Mouse (Mus musculus) cortical plate, adult 2 months (tissue): ENCODE data around the gene Gm43517. TPM values are rescaled to one million over a fixed set of nuclear protein-coding genes. Genes with fewer than 3 reads are reported as not detected.

Source experiments
- H3K27ac ChIP-seq: fragments of 200-500 bp; 2 replicates; pipeline ENCODE4 v1.5.1; 2012; ENCODE audit warnings: low read length, control low read depth, inconsistent platforms; ENCODE audit not compliant: insufficient read depth
- H3K4me1 ChIP-seq: fragments of 200-500 bp; 2 replicates; pipeline ENCODE4 v1.6.1; 2011; ENCODE audit warnings: low read length; ENCODE audit not compliant: control insufficient read depth, insufficient read depth
- H3K4me3 ChIP-seq: fragments of 200-500 bp; 2 replicates; pipeline ENCODE4 v1.5.1; 2011; ENCODE audit warnings: mild to moderate bottlenecking, low read length, control low read depth; ENCODE audit not compliant: insufficient read depth
- CTCF ChIP-seq: fragments of 200-500 bp; IDR thresholded peaks from 2 replicates; pipeline ENCODE4 v1.5.1; 2011; ENCODE audit warnings: mild to moderate bottlenecking, control low read depth, low read length; ENCODE audit not compliant: insufficient read depth; ENCODE audit errors: extremely low read depth
- POLR2A ChIP-seq: fragments of 200-500 bp; IDR thresholded peaks from 2 replicates; pipeline ENCODE4 v1.6.1; 2011; ENCODE audit warnings: mild to moderate bottlenecking, low read length, control low read depth; ENCODE audit not compliant: insufficient read depth; ENCODE audit errors: extremely low read depth
- polyA plus RNA-seq: library from polyadenylated mRNA; depleted of rRNA; stranded (reverse); fragments of >200 nt; gene quantifications from 2 replicates; pipeline ENCODE4 v1.2.3, GENCODE M21; 2012

Gene Gm43517
- polyA plus RNA-seq, 1 experiment = 2.1 TPM

DNA sequence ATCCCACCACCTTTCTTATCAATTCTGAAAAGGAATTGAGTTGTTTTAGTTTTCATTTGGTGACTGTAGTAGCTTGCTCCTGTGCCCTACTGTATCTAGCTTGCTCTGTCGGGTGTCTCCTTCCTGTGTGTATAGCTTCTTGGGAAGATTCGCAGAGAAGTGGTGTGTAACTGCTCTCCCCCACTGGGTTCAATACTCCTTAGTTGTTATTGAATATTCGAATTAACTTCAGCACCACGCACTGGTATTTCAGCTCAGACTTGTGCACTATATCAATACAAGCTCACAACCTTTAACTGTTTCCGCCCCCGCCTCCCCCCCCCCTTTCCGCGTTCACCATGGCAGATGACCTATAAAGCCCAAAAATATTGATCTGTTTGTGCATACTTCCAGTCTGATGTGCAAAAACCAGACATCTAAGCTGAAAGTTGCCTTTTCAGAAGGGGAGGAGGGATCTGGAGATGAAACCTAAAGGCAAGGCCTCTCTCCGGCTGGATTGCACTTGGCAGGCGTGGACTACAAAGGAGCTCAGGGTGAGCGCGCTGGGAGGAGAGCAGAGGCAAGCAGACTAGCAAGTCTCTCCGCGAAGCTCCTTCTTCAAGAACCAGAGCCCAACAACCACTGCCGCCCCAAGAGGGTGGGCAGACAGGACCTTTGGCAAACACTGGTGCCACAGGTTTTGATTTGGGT lies 7.5 kb upstream of the Gm43517 start:
- Histone ChIP-seq H3K4me3 (peak overlapping the region; percentile 40), H3K4me1 (peaks cover 3% of the 10 kb centered on the region; the same call in 1 of the 2 replicates), H3K27ac (peak overlapping the region; percentile 98)
- peak; percentile 41; the same call in 1 of the 2 replicates for TF ChIP-seq POLR2A
- TF ChIP-seq CTCF = no peak

DNA sequence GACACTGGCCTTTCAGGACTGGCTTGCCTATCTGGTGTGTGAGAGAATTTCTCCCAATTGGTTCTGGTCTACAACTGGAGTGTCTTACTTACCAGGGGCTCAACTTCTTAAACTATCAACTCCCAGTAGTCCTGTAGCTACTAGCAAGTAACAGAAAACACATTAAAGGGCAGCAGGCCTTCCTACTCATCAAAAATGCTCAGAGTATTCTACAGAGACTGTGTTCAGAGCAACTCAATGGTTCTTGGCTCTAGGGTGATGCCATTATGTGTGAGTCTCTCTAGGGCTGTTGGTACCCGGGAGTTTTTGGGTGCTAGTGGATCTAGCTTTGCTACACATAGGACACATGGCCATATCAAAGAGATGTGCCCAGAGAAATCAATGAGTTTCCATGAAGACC lies 6.1 kb upstream of the Gm43517 start:
- Histone ChIP-seq H3K4me3 (peak overlapping the region; percentile 40; the same call in 1 of the 2 replicates), H3K4me1 (peaks cover 2% of the 10 kb centered on the region; the same call in 1 of the 2 replicates), H3K27ac (peak overlapping the region; percentile 72)
- no peak for TF ChIP-seq POLR2A
- TF ChIP-seq CTCF = no peak

DNA sequence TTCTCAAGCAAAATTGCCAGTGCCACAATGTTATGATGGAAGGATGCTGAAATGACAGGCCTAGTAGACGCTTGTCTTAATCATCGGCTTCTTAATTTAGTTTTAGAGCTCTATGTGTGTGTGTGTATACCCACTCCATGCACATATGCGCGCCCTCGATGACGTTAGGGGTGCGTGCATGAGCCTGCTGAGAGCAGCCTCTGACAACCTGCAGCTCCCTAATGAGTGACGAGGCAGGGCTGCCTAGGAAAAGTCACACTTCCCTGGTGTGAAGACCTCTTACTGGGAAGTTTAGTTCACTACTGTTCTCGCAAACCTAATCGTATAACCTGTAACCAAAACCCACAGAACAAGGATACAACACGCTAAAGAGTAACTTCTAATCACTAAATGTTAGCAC lies 5.5 kb upstream of the Gm43517 start:
- TF ChIP-seq POLR2A (no peak), CTCF (no peak)
- peaks cover 2% of the 10 kb centered on the region; the same call in 1 of the 2 replicates for H3K4me1 ChIP-seq
- peak overlapping the region; percentile 72 for H3K27ac ChIP-seq
- peak overlapping the region; percentile 93; the same call in 1 of the 2 replicates for H3K4me3 ChIP-seq

DNA sequence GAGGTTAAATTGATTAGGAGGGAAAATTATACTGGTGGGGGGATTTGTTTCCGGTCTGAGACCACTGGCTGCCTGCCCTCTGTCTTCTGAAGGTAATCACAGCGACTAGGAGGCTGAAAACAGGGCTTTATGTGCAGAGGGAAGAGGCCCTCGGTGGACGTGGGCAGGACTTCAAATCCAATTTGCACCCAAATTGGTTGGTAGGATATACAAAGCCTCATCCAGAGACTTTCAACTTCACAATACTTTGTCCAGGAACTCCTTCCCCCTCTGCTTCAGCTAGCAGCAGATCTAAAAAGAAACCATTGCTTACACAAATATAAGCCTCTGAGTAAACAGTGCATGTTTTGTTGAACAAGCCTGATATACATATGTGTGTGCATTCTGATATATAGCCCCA lies 4.5 kb upstream of the Gm43517 start:
- Histone ChIP-seq H3K27ac (peak overlapping the region; percentile 64), H3K4me1 (peaks cover 2% of the 10 kb centered on the region; the same call in 1 of the 2 replicates), H3K4me3 (peak overlapping the region; percentile 93)
- TF ChIP-seq POLR2A (no peak), CTCF (no peak)

DNA sequence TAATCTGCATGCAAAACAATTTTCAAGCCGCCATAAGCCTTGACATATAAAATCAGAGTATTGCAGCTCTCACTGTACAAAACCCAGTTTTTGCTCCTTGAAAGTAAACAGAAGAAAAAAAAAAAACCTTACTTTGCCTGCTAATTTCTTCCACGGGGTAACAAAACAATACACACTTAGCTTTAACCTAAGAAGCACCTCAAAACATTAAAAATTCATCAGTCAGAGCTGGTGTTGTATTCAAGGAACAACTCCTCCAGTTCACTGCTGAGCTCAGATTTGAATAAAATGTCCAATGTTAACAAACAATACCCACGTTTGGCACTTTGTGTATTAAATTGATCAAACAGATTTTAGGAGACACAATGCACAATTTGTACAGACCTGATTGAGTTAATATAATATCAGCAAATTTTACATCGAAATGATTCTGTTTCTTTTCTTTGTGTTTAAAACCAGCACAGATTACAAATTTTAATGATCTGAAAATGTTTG lies 3.9 kb upstream of the Gm43517 start:
- H3K4me3 ChIP-seq = peak overlapping the region; percentile 93
- 0 out of 2 replicates have a peak overlapping the region, but pooled peaks have one; percentile 57 for H3K27ac ChIP-seq
- no peaks in the 10 kb centered on the region; the same call in 1 of the 2 replicates for H3K4me1 ChIP-seq
- no peak for TF ChIP-seq CTCF
- TF ChIP-seq POLR2A = no peak

DNA sequence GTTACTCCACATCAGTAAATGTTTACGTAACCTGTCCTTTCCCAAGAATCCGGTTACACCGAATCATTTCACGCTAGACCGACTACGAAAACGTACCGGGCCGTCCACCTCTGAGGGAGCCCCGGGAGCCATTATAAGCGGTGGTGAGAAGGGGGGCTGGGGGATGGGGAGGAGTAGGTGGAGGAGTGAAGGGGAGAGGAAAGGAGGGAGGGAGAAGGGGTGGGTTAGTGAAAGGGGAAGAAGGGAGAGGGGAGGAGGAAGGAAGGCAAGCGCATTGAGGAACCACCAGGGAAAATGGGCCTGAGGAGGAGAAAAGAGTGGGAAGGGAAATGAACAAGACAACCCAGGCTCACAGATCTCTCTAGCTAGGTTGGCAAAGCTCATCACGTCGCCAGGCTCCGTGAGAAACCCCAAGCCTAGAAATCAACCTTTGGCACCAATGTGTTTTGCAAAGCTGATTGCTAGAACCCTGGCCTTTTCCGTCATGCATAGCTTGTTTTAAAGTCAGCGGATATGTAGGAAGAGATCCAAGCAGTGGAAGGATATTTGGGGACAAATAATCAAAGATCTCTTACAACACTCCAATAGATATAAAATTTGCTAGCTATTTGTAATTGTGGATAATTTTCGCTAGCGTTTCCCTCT lies 3.1 kb upstream of the Gm43517 start:
- Histone ChIP-seq H3K27ac (peak overlapping the region; percentile 93), H3K4me3 (peak overlapping the region; percentile 93), H3K4me1 (no peaks in the 10 kb centered on the region; the same call in 1 of the 2 replicates)
- TF ChIP-seq CTCF = no peak
- TF ChIP-seq POLR2A = peak; percentile 40; the same call in 1 of the 2 replicates

DNA sequence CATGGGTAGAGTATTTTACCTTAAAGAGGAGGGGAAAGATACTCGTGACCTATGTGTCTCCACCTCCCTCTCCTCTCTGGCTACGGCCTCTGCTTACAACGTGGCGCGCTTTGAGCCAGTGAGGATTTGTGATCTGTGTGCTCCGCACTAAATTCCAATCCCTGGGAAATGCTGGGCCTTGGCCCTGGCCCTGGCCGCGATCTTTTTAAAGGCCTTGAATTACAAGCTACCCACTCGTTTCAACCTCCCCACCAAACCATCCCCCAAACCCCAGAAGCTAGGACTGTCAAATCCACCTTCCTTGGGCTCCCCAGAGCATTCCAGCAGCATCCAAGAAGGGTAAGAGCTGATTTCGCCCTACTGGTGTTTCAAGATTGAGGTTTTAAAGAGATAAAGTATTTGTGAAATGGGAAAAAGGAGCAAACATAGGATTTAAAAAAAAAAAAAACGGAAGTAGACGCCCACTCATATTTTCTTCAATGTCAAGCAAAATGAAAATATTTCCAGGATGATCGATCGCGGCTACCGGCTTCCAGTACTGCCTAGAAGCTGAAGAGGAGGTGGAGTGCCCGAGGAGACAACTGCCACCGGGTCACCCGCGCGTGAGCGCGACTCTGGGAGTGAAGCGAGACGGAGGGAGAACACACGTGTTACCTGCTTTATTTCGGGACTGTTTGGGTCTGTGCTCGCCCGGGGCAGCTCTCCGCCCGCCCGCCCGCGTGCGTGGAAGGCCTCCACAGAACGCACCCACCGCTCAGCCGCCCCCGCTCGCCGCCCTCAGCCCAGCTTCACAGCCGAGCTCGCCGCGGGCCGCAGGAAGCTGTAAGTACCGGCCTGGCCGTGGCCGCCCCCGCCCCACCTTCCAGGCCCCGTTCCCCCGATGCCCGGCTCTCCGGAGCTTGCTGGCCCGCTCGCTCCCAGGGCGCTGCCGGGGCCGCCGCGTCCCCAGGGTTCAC lies 2.1 kb upstream of the Gm43517 start, which contains the start of gene Foxg1:
Foxg1 (plus strand) TSS at position 96 of the 956 bp plus-strand sequence.
- Histone ChIP-seq H3K4me3 (peak within 1 kb of the TSS; percentile 93), H3K4me1 (no peaks in the 10 kb centered on the region; the same call in 1 of the 2 replicates), H3K27ac (peak within 1 kb of the TSS; percentile 93)
- TF ChIP-seq POLR2A (peak; percentile 78; the same call in 1 of the 2 replicates), CTCF (no peak)

DNA sequence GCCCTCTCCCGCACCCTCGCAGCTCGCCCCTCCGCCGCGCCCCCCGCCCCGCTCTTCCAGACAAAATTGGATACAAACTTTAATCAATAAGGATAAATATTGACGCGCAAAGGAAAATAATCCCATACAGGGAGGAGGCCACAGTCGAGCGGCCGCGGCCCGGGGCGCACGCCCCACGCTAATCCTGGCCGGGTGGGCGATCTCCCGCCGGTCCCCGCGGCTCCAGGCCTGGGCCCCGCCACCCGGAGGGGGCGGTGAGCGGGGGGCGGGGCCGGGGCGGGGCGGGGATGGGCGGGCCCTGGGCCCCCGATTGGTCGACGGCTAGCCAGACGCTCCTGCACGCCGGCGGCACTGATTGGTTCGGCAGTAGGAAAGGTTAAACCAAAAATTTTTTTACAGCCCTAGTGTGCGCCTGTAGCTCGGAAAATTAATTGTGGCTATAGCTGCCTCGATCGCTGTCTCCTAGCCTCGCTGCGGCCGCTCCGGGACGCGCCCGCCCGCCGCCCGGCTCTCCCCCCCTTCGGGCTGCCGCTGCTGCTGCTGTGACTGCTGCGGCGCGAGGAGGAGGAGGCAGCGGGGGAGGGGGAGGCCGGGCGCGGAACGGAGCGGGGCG lies 1.3 kb upstream of the Gm43517 start:
- peak overlapping the region; percentile 93 for H3K4me3 ChIP-seq
- TF ChIP-seq CTCF (no peak), POLR2A (peak; percentile 95)
- peak overlapping the region; percentile 99 for H3K27ac ChIP-seq

More for the DNA sequence above, 1.3 kb upstream of the Gm43517 start:
- H3K4me1 ChIP-seq = no peaks in the 10 kb centered on the region; the same call in 1 of the 2 replicates
